Mouse (Mus musculus): ENCODE data around the gene Cobl.

Gene Cobl

DNA sequence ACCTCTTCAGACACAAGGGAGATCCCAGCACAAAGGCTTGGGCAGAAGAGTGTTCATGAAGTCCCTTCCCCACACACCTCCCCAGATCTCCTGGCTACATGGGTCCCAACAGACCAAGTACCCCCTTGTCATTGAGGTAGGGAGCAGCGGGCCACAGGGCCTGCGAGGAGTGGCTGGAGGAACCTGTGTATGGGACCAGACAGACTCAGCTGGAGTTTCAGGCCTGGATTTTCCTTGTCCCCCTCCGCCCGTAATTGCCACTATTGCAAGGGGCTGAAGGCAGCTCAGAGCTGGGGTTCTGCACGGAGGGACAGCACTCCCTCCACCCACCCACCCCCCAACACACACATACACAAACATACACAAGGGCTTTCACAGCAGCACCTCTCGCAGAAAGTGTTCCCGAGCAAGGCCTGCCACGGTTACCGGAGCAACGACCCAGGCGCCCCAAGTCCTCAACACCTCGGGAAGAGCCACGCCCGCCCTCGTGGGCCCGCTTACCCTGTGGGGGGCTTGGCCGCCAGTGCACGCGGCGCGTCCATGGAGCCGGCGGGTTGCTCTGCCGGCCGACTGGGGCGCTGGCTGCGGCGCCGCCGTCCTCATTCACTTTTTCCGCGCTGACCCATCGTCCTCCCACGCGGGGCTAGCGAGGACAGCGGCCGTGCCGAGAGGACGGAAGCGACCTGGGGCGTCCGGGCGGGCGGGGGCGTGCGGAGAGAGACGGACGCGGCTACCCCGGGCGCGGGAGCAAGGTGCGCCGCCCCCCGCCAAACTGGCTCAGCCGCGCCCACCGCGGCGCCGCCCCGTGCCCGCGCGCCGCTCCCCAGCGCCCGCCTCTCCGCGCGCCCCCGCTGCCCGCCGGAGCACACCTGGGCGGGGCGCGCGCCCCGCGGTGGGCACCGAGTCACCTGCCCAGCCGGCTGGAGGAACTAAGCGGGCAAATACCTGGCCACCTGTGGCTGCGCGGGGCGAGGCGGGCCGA lies at the start of gene Cobl:
Gene Cobl, minus strand, starts transcription at position 780 of the 982 bp plus-strand sequence.
- DNase-seq: peak; percentile 15 to 32

DNA sequence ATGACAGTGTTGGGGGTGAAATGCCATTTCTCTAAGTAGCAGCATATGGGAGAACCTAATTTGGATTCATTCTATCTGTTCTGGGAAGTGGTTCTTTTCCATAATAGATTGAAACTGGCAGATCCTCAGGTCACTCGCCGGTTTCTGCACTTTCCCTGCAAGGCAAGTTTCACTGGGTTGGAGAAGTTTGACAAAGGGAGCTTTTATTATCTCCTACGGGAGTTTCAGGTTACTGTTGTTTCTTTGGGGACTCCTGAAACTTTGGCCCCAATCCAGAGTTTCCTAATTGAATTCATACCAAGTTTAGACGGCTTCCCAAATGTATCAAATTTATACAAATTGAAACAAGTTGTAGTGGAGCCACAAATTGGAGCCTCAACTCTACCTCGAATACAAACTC lies 49.0 kb upstream of the Cobl start:
- DNase-seq: no peak

DNA sequence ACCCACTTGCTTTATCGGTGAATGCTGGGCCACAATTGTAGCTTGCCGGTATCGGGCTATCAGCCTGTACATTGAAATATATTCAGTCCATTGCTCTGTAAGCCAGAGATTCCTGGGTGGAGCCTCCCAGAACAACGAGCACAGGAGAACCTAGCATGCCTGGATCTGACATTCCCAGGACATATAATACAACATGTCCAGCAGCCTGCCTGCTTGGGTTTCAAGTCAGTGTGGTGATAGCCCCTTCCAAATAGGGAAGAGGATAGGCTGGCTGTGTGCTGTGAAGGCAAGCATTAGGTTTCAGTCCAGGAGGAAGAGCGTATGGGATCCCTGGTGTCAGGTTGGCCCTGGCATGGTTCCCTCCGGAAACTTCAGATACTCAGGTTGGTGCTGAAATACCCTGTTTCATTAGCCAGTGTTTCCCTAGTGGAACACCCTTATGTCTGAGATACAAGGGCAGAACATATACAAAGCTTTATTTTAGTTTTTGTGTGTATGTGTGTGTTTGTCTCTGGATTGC lies 41.7 kb upstream of the Cobl start:
- no peak for DNase-seq

DNA sequence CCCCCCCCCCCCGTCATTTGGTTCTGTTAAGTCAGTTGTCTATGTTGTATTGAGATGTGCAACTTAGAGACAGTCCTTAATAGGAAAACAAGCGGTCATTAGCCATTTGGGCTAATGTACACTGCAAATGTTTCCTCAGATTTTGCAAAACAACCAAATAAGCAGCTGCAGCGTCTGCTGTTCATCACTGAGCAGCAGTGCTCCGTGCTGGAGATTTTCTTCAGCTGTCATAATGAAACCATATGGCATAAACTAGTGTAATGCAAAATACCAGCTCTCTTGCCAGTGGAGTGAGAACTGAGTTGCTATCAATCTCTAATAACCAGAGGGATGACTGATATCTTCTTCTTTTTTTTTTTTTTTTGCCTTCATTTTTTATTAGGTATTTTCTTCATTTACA lies 39.0 kb upstream of the Cobl start:
- DNase-seq: no peak

DNA sequence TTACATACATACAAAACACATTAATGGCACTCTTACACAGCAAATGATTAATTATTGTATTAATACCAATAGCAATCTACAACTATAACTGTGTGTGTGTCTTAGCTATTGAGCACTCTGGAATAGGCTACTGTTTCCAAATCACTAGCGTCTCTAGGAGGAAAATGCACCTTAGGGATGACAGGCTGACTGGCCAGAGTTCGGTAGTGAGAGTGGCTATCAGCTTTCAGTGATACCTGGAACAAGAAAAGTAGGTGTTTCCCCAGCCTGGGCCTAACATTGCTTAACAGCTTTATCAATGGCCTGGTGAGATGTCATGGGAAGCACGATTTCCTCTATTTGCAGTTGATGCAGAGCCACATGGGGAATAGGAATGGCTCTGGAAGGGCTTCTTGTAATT lies 37.0 kb upstream of the Cobl start:
- DNase-seq: no peak

DNA sequence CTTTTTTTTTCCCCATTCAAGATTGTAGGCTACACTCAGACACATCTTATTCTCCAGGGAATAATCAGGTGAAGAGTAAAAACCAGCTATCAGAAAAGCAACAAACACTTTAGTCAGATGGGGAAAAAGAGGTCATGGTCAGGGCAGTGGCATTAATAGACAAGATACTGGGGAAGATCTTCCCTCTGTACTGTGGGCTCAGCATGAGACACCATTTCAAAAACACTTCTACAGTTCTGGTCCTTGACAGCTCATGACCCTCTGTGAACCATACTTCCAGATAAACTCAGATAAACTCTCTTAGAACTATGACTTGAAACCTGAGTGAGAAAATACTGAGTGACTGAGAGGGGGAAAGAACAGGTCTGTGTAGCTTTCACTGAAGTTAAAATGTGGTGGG lies 29.0 kb upstream of the Cobl start:
- DNase-seq: no peak

DNA sequence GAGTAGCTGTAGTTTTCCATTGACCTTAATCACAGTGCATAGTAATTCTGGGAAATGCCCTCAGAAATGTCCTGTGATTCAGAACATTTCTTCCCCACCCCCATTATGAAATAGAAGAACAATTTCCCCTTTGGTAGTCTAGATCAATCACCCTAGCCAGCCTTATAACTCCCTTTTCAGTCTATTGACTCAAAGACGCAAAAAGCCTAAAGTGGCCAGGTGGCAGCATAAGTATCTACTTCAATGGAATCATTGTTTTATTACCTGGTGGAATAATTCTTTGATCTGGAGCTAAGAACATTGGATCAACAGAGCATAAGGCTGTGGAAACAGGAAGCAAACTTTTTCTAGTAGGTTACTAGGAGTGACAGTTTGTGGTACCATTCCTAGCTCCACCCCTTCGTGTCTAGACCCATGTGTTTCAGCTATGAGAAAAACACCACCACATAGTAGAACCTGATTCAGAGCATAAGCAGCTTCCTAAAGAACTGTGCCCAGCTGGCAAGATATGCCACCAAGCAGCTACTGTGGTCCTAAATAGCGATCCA lies 15.2 kb upstream of the Cobl start:
- DNase-seq: no peak

DNA sequence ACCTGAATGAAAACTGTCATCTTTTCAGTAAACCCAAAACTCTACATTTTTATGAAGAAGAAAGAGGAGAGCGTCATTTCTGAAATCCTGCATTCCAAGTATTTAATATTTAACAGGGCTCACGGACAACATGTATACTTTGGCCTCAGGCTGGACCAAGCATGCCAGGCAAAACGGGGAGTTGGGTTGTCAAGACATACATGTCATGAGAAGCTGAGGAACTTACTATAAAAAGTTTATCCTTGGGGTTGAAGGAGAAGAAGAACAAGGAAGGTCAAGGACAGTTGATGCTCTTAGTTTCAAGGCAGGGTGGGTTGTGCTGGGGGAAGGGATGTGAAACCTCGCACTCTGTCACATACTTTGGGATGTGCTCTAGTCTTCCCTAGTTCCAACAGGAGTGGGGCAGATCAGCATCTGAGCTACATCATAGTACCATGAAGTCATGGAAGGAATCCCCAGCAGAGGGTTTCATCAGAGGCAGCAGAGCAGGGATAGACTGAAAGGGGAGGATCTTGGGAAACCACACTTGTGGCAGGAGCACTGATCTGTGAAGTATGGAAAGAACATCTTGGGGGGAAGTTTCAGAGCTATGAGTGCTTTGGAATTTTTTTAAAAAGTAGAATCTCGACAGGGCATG lies 9.7 kb upstream of the Cobl start:
- DNase-seq: no peak

DNA sequence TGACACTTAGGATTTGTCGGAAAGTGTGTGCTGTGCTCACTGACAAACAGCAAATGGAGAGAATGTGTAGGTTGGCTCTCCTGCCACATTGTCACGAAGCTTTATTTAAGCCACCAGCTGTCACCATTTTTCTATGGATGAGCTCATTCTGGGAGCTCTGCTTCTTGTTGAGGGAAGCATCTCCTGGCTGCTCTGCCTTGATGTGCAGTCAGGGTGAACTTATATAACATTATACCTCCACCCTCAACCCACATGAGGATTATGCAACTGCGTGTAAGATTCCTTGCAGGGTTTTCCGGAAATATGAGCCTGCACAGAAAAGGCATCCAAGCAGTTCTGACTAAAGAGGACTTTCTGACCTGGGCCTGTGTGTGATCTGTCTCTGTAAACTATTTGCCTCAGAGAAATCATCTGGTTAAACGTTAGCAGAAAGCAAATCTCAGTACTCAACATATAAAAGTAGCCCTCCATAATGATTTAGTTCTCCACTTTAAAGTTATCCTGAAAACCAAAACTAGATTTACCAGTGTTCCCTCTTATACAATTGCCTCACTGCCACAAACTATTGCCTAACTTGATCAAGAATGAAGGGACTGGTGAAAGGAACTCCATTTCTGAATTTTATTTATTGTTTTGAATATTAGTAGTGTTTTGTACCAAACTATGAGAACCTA lies 9.0 kb upstream of the Cobl start:
- DNase-seq: no peak

DNA sequence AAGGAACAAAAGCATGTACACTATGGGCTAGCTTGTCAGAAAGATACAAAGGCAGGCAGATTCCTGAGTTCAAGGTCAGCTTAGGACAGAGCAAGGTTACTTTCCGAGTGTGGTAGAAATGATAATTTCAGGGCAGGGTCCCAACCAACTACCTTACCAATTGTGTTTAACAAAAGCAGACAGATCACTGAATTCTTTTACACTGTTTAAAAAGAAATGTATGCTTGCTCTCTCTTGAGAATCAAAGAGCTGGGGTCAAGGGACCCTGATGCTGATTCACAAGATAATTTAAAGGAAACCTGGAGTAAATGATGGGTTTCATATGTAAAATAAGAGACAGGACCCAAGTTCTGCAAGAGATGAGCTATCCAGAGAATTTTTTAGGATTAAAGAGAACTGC lies 4.9 kb upstream of the Cobl start:
- no peak for DNase-seq

DNA sequence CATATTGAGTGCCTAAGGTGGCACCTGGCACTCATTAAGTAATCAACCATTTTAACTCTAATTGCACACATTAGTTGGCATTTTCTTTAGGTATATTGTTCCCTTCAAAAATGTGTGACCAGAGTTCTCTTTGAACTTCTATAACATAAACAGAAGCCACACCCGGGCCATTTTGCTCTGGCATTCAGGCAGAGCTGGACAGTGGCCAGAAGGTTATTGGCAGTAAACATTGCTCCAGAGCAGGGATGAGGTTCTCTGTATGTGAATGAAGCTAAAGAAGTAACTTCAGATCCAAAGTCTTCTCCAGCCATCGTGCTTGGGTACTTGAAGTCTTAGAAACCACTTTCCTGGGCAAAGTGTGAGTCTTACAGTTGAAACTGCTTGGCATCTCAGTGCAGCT lies 3.9 kb upstream of the Cobl start:
- no peak for DNase-seq

DNA sequence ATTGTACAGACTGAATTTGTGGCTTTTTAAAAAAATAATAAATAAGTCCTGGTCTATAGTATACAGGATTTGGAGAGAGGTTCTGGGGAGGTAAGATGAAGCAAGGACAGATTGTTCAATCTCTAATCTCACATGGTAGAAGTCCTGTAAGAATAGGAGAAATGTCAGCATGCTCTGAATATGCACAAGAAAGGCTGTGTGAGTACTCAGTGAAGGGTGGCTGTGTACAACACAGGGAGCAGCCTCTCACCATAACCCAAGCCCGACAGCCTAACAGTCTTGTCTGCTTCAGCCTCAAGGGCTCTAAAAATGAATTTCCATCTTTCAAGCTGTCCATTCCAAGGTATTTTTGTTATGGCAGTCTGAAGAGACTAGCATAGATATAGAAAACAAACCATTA lies 3.1 kb upstream of the Cobl start:
- no peak for DNase-seq

DNA sequence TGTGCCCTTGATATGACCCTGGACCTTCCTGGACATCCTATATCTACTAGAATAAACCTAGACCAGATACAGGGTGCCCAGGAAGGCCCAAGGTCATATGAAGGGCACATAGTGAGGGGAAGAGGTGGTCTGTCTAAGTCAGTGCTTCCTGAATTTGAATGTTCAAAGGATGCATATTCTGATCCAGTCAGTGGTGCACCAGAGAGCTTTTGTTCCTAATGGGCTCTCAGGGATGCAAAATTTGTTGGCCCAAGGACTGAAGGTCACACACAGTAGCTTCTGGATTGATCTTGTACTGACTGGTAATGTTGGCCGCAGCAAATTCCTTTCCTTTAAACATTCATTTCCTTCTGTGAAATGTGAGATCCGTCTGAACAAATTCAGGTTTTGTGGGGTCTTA lies 2.5 kb upstream of the Cobl start:
- no peak for DNase-seq

DNA sequence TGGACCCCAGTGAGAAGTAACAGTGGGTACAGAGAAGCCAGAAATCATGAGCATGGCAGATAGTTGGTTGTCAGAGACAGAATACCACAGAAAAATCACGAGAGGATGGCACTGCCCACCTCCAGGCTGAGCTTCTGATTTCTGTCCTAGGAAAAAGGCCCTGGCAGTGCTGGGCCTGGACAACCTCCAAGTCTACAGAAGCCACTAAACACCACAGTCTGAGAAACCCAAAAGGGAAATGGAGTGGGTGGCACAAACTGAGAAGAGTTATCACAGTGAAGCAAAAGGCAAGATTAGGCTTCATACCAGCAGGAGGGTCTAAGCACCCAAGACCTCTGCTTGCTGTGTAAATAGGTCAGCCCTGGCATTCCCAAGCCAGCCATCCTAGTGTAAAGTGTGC lies 1.8 kb upstream of the Cobl start:
- no peak for DNase-seq

DNA sequence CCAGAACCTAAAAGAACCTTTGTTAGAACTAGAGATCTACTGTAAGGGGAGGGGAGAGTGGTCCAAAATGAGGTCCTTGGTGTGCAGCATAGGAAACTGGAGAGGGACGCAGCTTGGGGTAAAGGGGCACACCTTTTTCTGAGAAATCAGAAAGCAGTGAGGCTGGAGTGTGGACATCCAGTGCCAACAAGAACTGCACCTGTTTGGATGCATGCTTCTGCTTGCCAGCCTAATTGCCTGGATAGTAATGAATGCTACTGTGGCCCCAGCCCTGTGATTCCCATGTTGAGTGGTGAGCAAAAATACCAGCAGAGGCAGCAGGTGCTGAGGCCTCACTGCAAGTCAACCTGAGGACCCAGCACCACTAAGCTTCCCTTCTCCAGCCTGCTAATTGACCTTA lies 469 bp upstream of the Cobl start:
- no peak for DNase-seq

DNA sequence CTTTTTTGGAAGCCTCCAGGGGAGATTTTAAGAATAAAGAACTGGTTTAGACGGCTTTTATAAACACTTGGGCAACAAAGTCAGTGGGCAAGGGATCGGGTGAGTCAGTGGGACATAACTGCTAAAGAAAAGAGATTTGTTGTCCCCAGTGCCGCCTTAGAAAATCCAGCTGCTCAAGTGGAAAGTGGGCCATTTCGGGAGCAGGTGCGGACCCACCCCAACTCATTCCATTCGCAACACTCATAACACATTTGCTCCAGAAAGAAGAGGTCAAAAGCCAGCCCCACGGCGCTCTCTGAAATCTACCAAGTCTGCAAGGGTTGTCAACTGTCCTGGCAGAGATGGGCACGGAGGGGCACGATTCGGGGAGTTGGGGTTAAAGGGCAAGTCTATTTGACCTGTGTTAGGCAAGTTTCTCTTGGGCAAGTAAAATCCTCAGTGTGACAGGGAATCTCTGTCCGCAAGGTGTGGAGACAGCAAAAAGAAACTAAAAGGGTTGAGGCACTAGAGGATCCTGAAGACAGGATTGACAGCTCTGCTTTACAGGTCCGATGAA lies 1.1 kb downstream of the Cobl start:
- DNase-seq: no peak

DNA sequence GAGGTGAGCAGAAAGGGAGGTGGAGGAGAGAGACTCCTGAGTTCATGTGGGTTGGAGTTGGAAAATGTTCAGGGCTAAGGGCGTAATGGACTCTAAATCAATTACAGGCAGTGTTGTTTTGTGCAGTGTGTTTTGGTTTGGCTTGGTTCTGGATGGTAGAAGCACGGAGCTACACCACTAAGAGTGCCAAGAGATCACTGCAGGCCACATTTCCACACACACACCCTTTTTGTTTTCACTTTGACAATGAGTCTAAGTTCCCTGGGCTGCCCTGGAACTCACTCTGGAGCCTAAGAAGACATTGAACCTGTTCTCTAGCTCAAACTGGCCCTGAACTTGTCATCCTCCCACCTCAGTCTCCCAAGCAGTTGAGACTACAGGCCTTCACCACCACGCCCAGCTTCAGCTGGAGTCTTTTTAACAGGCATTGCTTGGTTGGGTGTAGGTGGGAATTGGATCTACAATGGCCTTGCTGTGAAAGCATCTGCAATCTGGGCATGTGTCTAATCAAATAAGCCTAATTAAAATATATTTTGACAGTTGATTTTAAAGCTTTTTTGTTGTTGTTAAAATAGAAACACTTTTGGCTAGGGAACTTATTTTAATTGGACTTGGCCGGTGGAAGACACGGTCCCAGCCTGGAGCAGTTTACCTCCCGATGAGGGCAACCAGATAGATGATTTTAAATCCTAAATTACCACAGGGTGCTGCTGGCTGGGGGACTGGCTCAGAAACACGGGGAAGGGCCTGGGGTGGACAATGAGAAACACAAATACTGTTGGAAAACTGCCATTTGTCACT lies 4.8 kb downstream of the Cobl start:
- no peak for DNase-seq

DNA sequence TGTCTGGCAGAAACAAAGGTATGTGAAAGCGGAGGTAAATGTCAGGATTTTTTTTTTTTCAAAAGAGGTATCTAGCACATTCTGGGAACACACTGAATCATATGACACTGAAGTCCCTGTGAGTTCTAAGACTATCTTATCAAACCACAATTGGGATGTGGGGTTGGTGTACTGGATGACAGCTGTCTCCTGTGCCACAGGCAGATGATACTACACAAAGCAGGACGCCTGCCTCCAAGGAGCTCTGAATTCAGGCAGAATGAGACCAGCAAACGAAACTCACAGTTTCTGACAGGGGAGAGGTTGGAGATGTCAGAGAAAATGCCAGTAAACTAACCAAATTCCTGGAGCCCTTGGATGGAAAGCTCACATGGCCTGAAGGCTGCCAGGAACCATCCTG lies 5.9 kb downstream of the Cobl start:
- no peak for DNase-seq

DNA sequence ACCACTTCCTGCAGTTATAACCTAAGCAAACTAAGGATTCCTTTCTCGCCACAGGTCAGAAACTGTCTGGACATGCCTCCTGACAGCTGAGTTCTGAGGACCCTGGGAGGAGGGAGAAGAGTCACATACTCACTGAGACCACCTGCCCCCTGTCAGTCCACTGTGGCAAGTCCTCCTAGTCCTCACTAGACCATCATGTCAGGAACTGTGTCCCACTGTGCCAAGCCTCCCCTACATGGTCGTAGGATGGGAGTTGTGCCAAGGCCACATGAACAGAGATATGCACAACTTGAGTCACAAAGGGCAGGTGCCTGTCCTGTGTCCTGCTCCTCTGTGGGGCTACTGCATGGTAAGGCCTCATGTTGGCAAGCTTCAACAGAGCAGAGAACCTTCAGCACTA lies 6.4 kb downstream of the Cobl start:
- DNase-seq: no peak

DNA sequence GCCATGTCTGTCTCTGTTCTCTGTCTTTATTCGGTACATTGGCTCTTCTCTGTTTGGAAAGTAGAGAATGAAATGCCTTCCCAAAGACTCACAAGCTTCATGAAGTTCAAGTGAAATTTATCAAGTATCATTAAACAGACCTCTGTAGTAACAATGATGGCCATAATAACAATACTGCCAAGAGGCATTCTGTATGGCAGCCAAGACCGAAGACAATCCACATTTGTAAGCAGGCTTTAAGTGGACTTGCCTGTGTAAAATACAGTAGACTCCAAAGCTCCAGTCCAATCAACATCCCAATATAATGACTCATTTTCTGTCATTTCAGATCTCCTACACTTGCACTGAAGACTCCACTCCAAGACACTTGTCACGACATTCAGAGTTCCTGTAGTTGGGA lies 16.7 kb downstream of the Cobl start:
- no peak for DNase-seq

DNA sequence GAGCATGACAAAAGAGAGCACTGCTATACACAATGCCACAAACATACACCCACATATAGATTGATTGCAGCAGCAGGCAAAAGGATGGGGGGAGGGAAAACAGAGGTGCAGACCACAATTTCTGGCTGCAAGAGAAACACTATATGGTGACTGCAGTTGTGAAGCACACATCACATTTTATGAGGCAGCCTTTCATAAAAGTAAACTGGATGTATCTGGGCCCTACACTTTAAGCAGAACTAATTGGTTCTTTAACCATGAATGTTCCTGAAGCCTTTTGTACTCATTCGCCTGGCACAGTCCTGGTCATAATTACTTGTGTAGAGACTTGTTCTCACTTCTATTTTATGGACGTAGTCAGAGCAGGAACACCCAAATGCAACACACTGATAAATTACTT lies 19.5 kb downstream of the Cobl start:
- no peak for DNase-seq

DNA sequence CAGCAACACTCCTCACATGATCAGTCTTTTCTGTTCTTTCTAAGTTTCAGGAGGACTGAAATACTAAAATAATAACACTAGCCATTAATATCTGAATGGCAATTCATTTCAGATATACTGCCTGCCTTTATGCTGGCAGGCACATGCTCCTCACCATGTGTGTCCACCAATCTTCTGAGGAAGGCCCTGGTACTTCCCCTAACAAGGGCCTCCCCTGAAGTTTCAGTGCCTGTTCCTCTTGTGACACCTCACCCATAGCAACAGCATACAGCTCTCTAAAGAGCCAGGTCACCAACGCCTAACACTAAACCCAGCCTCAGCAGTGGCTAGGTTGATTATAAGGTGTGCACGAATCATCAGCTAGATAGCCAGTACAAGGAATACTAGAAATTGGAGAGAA lies 20.5 kb downstream of the Cobl start:
- no peak for DNase-seq
